Mouse (Mus musculus): ENCODE data around the gene Catsper3.

Catsper3 gene

GRCm38 (mm10) chr13:55784268-55784667 lies at the start of gene Catsper3:
Gene Catsper3, plus strand, starts transcription at chr13:55784568.
- in situ Hi-C loops (cut with MseI, MboI) = no loop called here

GRCm38 (mm10) chr13:55737885-55738284 lies 46.5 kb upstream of the Catsper3 start:
- in situ Hi-C loops (cut with MseI, MboI) = no loop called here

- in situ Hi-C loops (cut with MseI, MboI) = no loop called here
Measured at GRCm38 (mm10) chr13:55742306-55742705, 42.1 kb upstream of the Catsper3 start.

- in situ Hi-C loops (cut with MseI, MboI) = loop anchor here in 1 of 2 experiments (25.0 kb wide), 1 partner anchor 208 kb away; no protein-coding TSS in a partner anchor
Measured at GRCm38 (mm10) chr13:55754380-55754779, 30.0 kb upstream of the Catsper3 start.

- in situ Hi-C loops (cut with MseI, MboI) = loop anchor here in 1 of 2 experiments (25.0 kb wide), 1 partner anchor 206 kb away; no protein-coding TSS in a partner anchor
Measured at GRCm38 (mm10) chr13:55756789-55757188, 27.6 kb upstream of the Catsper3 start.

- in situ Hi-C loops (cut with MseI, MboI) = loop anchor here in 1 of 2 experiments (25.0 kb wide), 1 partner anchor 205 kb away; no protein-coding TSS in a partner anchor
Measured at GRCm38 (mm10) chr13:55757645-55758044, 26.7 kb upstream of the Catsper3 start.

GRCm38 (mm10) chr13:55760576-55760975 lies 23.8 kb upstream of the Catsper3 start:
- in situ Hi-C loops (cut with MseI, MboI) = loop anchor here in 1 of 2 experiments (25.0 kb wide), 1 partner anchor 202 kb away; no protein-coding TSS in a partner anchor

GRCm38 (mm10) chr13:55761486-55761885 lies 22.9 kb upstream of the Catsper3 start:
- in situ Hi-C loops (cut with MseI, MboI) = loop anchor here in 1 of 2 experiments (25.0 kb wide), 1 partner anchor 201 kb away; no protein-coding TSS in a partner anchor

- in situ Hi-C loops (cut with MseI, MboI) = loop anchor here in 1 of 2 experiments (25.0 kb wide), 1 partner anchor 188 kb away; no protein-coding TSS in a partner anchor
Measured at GRCm38 (mm10) chr13:55774352-55774751, 10.0 kb upstream of the Catsper3 start.

GRCm38 (mm10) chr13:55775056-55775455 lies 9.3 kb upstream of the Catsper3 start:
- in situ Hi-C loops (cut with MseI, MboI) = no loop called here

GRCm38 (mm10) chr13:55786120-55786519 lies 1.8 kb downstream of the Catsper3 start:
- in situ Hi-C loops (cut with MseI, MboI) = no loop called here

- in situ Hi-C loops (cut with MseI, MboI) = no loop called here
Measured at GRCm38 (mm10) chr13:55801246-55801645, 16.9 kb downstream of the Catsper3 start.

GRCm38 (mm10) chr13:55803973-55804372 lies 19.6 kb downstream of the Catsper3 start:
- in situ Hi-C loops (cut with MseI, MboI) = no loop called here

- in situ Hi-C loops (cut with MseI, MboI) = no loop called here
Measured at GRCm38 (mm10) chr13:55809041-55809623, 24.8 kb downstream of the Catsper3 start.

GRCm38 (mm10) chr13:55809707-55810106 lies 25.3 kb downstream of the Catsper3 start:
- in situ Hi-C loops (cut with MseI, MboI) = no loop called here

GRCm38 (mm10) chr13:55810947-55811346 lies 26.6 kb downstream of the Catsper3 start:
- in situ Hi-C loops (cut with MseI, MboI) = no loop called here

- in situ Hi-C loops (cut with MseI, MboI) = no loop called here
Measured at GRCm38 (mm10) chr13:55813490-55814016, 29.2 kb downstream of the Catsper3 start.

- in situ Hi-C loops (cut with MseI, MboI) = no loop called here
Measured at GRCm38 (mm10) chr13:55814834-55815233, 30.5 kb downstream of the Catsper3 start.

GRCm38 (mm10) chr13:55822499-55822898 lies 38.1 kb downstream of the Catsper3 start:
- in situ Hi-C loops (cut with MseI, MboI) = no loop called here

GRCm38 (mm10) chr13:55824151-55824945 lies 40.0 kb downstream of the Catsper3 start:
- in situ Hi-C loops (cut with MseI, MboI) = no loop called here

- in situ Hi-C loops (cut with MseI, MboI) = no loop called here
Measured at GRCm38 (mm10) chr13:55825245-55825681, 40.9 kb downstream of the Catsper3 start.

GRCm38 (mm10) chr13:55826008-55826671 lies 41.8 kb downstream of the Catsper3 start:
- in situ Hi-C loops (cut with MseI, MboI) = no loop called here
